Mouse (Mus musculus) left cerebral cortex, adult 11 months (tissue): ENCODE measurements at regions not wholly inside any gene's neighbourhood (a gene's known extent, or its start where the extent isn't known, plus 50 kb on each side); places are given as distances from the start of the nearest gene placed in this dataset.

Experiments used
- DNase-seq: peaks from one replicate; pipeline ENCODE4 v3.0.0; 2022; ENCODE audit warnings: low spot score

DNA sequence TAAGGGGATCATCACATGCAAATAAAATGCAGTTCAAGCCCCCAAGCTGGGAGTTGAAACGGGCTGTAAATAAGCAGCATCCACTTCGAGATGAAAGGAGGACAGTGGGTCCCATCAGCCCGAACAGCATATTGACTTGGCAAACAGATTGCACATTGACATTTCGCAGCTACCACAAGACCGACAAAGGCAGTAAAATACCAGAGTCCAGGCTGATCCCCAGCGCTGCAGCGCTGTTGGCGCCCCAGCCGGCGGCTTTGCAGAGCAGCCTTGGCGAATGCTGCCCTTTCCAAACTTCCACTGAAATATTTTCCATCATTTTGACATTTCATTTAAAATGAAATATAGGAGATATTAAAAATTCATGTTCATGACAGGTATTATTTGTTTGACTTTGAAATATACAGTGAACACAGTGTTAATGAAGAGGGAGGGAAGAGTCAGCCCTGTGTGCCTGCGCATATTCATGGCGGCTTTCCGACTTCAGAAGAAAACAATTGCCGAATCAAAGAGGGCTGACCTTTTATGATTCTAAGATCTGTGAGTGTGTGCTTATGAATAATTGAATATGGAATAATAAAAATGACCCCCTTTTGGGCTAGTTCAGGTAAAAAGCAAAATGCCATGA lies 98.4 kb downstream of the Sqor start:
- no peak for DNase-seq

DNA sequence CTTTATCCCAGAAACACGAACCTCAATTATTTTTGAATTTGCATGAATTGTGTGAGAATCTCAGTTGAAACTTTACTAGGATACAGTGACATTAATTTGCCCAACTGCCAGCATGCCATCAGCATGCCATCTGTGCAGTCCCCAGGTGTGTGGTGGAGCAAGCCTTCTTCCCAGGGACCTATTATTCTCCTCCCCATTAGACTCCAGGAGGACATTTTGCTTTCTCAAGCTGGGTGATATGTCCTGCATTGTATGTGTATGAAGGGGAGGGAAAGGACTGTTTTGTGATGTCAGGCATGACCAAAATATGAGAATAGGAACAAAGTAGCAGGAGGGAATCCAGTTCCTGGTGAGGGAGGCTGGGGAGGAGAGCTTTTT lies 98.9 kb downstream of the Sqor start:
- DNase-seq: no peak

- no peak for DNase-seq
Measured at GRCm38 (mm10) chr2:122887111-122887510, 122.1 kb downstream of the Sqor start.

GRCm38 (mm10) chr2:122887526-122887925 lies 122.5 kb downstream of the Sqor start:
- no peak for DNase-seq

GRCm38 (mm10) chr2:122905129-122906072 lies 140.4 kb downstream of the Sqor start:
- DNase-seq: no peak

DNA sequence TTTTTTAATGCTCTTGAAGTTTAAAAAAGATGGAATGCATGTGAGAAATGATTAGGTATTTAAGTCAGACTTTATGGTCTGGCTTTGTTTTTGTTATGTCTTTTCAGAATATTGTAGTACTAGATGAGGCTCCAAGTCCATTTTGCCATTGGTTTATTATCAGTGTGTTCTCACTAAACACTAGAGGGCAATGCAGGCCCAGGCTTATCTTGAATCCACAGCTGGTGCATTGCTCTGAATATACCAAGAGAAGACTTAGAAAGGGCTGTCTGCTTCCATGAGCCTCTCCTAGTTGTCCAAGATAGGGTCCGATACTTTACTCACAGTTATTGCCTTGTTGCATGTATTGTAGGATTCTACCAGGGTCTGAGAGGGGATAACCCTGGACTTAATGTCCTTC lies 151.7 kb downstream of the Sqor start:
- peak; percentile 17 for DNase-seq

DNA sequence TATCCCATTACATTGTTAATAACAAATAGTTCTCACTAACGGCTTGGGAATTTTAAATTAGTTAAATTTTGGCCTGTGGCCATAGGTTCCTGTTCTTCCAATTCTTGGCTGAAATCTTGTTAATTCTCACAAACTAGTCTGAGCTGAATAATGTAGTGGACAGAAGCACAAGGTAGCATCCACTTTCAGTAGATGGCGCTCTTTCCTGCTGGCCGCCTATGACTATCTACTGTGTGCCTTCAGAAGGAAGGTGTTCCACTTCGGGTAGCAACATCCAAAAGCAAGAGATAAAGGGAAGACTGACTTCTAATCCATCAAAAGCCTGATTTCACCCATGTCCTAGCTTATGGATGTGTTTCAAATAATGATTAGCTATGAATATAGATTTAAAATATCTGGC lies 172.9 kb downstream of the Sqor start:
- DNase-seq: no peak

- DNase-seq: no peak
Measured at GRCm38 (mm10) chr2:122944841-122945240, 179.8 kb downstream of the Sqor start.

DNA sequence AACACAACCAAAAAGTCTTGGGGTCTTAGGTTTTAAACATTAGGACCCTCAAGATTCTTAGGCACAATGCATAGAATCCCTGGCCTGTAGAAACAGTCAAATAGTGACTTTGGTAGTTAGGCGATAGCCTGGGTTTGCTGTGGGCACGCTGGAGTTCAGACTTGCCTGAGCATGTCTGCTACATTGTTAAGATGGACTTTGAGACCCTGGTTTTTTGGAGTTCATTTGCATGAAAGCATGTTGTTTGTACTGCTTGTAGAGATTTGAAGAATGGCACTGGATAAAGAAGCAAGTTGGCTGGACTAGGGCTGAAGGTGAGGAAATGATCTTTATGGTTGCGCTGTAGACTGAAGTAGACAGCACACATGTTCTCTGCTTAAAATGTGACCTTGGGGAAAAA lies 180.9 kb downstream of the Sqor start:
- no peak for DNase-seq

GRCm38 (mm10) chr2:122949031-122949430 lies 184.0 kb downstream of the Sqor start:
- no peak for DNase-seq

DNA sequence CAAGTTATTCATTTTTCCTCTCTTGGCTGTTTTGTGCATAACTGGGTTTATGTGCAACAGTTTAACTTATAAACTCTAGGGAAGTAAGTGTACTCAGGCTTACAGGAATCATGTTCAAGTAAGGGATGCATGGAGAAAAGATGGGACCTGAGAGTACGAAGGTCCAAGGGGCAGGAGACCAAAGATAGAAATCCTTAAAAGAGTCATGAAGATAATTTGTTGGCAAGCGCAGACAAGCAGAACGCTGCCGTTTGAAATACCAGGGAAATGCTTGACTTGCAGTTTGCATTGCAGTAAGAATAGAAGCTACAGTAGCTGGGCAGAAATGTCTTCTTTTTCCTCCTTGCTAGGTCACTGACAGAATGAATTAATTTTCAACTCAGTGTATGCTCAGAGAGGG lies 196.7 kb downstream of the Sqor start:
- DNase-seq: no peak

DNA sequence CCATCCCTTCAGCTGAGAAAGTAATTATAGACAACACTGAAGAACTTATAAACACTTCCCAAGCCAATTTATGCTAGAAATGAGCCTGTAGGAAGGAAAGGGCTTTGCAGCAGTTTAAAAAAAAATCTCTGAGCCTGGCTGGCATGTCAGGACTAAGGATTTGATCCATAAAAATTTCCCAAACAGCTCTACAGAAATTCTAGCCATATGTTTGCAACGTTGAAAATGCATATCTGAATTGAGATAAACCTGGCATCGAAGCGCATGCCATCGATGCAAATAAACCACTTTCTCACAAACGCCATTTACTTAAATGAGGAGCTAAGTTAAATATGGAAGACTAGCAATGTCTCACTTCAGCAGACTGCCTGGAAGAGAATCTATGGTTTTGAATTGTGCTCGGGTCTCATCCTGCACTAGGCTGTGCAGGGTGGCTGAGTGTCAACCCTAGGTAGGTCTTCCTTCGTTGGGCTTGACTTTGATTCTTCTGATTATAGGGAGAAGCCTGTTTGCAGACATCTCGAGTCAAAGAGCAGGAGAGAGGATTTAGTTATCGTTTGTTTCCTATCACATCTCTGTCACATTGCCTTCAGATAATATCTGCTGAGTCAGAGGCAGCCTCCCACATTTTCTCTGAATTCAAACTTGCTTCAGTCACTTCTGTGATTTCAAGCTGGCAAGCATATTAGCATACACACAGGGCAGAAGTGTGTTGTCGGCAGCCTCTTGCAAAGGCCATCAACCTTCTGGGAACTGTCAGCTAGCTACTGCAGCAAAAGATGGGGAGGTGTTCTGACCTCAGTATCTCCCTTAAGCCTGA lies 204.0 kb downstream of the Sqor start:
- DNase-seq: peak; percentile 36
